Mouse (Mus musculus) monocyte, adult 2 months (primary cell): ENCODE results near the gene Tyrobp.

Source experiments
- DNase-seq, 2 experiments: peaks; one replicate each; pipeline ENCODE4 v3.0.0; 2022; ENCODE audit warnings: low spot score in 2 of 2, low read depth in 1 of 2

Gene Tyrobp

DNA sequence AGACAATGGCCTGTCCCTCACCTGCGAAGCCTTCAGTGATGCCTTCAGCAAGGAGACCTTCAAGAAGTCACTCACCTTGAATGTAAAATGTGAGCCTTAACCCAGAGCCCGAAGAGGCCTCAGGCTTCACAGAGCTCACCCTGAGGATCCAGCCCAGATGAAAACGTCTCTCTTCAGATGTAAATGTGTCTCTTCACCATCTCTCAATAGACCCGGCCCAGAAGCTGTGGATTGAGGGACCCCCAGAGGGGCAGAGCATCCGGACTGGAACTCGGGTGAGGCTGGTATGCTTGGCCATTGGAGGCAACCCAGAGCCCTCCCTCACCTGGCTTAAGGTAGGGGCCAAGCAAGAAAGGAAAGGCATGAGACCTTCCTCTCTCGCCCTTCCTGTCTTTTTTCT lies 50.0 kb downstream of the Tyrobp start:
- DNase-seq, result no peak

DNA sequence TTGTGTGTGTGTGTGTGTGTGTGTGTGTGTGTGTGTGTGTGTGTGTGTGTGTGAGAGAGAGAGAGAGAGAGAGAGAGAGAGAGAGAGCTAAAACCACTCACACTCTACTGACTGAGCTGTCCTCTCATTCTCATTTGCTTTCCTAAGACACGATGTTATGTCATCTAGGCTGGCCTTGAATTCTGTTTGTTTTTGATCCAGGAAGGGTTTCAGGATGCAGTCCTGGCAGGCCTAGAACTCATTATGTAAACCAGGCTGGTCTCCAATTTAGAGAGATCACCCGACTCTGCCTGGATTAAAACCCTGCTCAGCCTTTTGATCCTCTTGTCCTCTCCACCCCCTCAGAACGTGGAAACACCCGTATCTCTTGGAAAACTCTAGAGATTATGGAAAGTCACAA lies 50.4 kb downstream of the Tyrobp start:
- DNase-seq, result no peak

DNA sequence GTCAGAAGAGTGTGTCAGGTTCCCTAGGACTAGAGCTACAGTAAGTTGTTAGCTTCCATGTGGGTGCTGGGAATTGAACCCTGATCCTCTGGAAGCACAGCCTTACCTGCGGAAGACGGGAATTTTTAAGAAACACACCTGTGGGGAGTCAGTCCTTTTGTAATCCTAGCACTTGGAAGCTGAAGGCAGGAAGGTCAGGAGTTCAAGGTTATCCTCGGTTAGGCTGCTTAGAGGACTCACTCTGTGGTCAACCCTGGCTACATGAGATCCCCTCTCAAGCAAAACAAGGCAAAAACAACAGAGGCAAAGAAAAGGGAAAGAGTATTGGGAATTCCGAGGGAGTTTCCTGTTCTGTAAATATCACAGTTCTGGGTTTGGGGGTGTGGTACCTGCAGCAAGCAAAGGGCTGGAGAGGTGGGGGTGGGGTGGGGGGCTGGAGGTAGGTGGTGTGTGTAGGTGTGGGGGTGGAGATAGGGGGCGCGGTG lies 51.3 kb downstream of the Tyrobp start:
- DNase-seq, result no peak
